8 mouse cellular contexts compared by ENCODE assay signal in the genomic region with DNA sequence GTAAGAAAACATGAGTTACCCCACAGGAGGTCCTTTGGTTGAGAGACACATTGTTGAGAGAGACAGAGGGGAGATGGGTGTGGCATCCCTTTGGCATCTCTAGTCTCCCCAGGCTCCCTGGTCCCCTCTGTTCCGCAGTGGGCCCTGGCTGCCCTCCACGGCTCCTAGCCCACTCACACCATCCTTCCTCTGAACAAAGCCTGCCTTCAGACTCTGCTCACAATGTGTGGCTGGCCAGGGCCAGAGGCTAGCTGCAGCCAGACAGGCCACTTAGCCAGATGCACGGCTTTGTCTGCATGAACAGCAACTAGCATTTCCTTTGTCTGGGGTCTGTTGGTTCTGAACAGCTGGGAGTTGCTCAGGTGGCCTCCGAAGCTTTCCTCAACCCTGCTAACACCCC.
DNase-seq lines count a peak whose midpoint lies in the region; ATAC-seq and TF ChIP-seq lines count a peak whose summit lies in the region.

No protein-coding gene starts in this region.

- H3K9me3 ChIP-seq in forebrain, postnatal 0 days (ENCODE audit: low read length), result no peaks in the 10 kb centered on the region
- no peaks in the 10 kb centered on the region for H3K9me3 ChIP-seq in forebrain, embryonic 16.5 days (ENCODE audit: control insufficient read depth, low read length)
- H3K9me3 ChIP-seq in midbrain, embryonic 10.5 days (replicated peaks), result no peaks in the 10 kb centered on the region
- no peaks in the 10 kb centered on the region for H3K9me3 ChIP-seq in midbrain, embryonic 16.5 days (replicated peaks; ENCODE audit: control insufficient read depth, low read length, poor library complexity, severe bottlenecking)

- no peak for DNase-seq in forebrain, postnatal 0 days
- no peak for DNase-seq in midbrain, embryonic 10.5 days (ENCODE audit: low spot score)
- peak; percentile 46 to 65 for DNase-seq in layer of hippocampus, postnatal 10 days (ENCODE audit: low spot score in 2 of 2)
- DNase-seq in right cerebral cortex, postnatal 36 days (ENCODE audit: low spot score in 2 of 2), result peak; percentile 11 to 12
- no peak for DNase-seq in thymus, adult 2 months
- DNase-seq in spleen, adult 18-20 months, result no peak

- no peak for TF ChIP-seq POLR2A in thymus, adult 2 months (IDR thresholded peaks at IDR 0.05; ENCODE audit: control insufficient read depth, extremely low read depth, insufficient read depth, low read length, poor library complexity)

- no peaks in the 10 kb centered on the region for H3K36me3 ChIP-seq in forebrain, postnatal 0 days (ENCODE audit: insufficient read depth)
- no peaks in the 10 kb centered on the region for H3K36me3 ChIP-seq in forebrain, embryonic 16.5 days (ENCODE audit: control insufficient read depth, insufficient read depth)
- H3K36me3 ChIP-seq in midbrain, embryonic 10.5 days, result no peaks in the 10 kb centered on the region
- no peaks in the 10 kb centered on the region for H3K36me3 ChIP-seq in midbrain, embryonic 16.5 days (ENCODE audit: control insufficient read depth, insufficient read depth, low read length)
- no peaks in the 10 kb centered on the region for H3K36me3 ChIP-seq in thymus, adult 2 months (ENCODE audit: control insufficient read depth, insufficient read depth, low read length)

- H3K4me2 ChIP-seq in forebrain, postnatal 0 days (ENCODE audit: low read depth), result no peak overlapping the region
- H3K4me2 ChIP-seq in forebrain, embryonic 16.5 days (ENCODE audit: low read length), result no peak overlapping the region
- H3K4me2 ChIP-seq in midbrain, embryonic 16.5 days (ENCODE audit: low read length), result no peak overlapping the region

- ATAC-seq in forebrain, postnatal 0 days, result peak; percentile 68; the same call in 1 of the 2 replicates
- ATAC-seq in forebrain, embryonic 16.5 days, result no peak
- ATAC-seq in midbrain, embryonic 16.5 days, result no peak

- WGBS in forebrain, postnatal 0 days, result 28% methylated on average over 4 of the region's 4 CpGs
- WGBS in forebrain, embryonic 16.5 days, result 29% methylated on average over 4 of the region's 4 CpGs
- whole genome bisulfite sequencing in midbrain, embryonic 10.5 days, result 55% methylated on average over 4 of the region's 4 CpGs
- WGBS in midbrain, embryonic 16.5 days, result 43% methylated on average over 4 of the region's 4 CpGs
- 88% methylated on average over 4 of the region's 4 CpGs for WGBS in thymus, adult 2 months

- no peak overlapping the region for H3K9ac ChIP-seq in forebrain, postnatal 0 days
- no peak overlapping the region for H3K9ac ChIP-seq in forebrain, embryonic 16.5 days (replicated peaks; ENCODE audit: low read depth, low read length)
- no peak overlapping the region for H3K9ac ChIP-seq in midbrain, embryonic 16.5 days (ENCODE audit: low read depth, low read length)

- H3K27me3 ChIP-seq in forebrain, postnatal 0 days (ENCODE audit: insufficient read depth, low read length), result no peaks in the 10 kb centered on the region
- H3K27me3 ChIP-seq in forebrain, embryonic 16.5 days (replicated peaks; ENCODE audit: control insufficient read depth, insufficient read depth, low read length), result no peaks in the 10 kb centered on the region
- H3K27me3 ChIP-seq in midbrain, embryonic 10.5 days (ENCODE audit: low read depth, poor library complexity, severe bottlenecking), result no peaks in the 10 kb centered on the region
- no peaks in the 10 kb centered on the region for H3K27me3 ChIP-seq in midbrain, embryonic 16.5 days (ENCODE audit: control insufficient read depth, insufficient read depth, low read depth, low read length)
- no peaks in the 10 kb centered on the region for H3K27me3 ChIP-seq in thymus, adult 2 months (ENCODE audit: control insufficient read depth, insufficient read depth, low read length)

- no peak for TF ChIP-seq CTCF in forebrain, postnatal 0 days (IDR thresholded peaks at IDR 0.05; ENCODE audit: low read depth)
- TF ChIP-seq CTCF in thymus, adult 2 months (IDR thresholded peaks at IDR 0.05; ENCODE audit: borderline replicate concordance, control insufficient read depth, extremely low read depth, insufficient read depth, low read length, poor library complexity), result no peak

- H3K4me3 ChIP-seq in forebrain, postnatal 0 days (ENCODE audit: low read depth, low read length), result no peak overlapping the region
- no peak overlapping the region for H3K4me3 ChIP-seq in forebrain, embryonic 16.5 days (replicated peaks; ENCODE audit: low read length)
- no peak overlapping the region for H3K4me3 ChIP-seq in midbrain, embryonic 10.5 days
- no peak overlapping the region for H3K4me3 ChIP-seq in midbrain, embryonic 16.5 days (ENCODE audit: low read depth, low read length)
- H3K4me3 ChIP-seq in thymus, adult 2 months (ENCODE audit: control insufficient read depth, insufficient read depth, low read length), result no peak overlapping the region

- H3K4me1 ChIP-seq in forebrain, postnatal 0 days (ENCODE audit: insufficient read depth), result no peaks in the 10 kb centered on the region
- no peaks in the 10 kb centered on the region for H3K4me1 ChIP-seq in forebrain, embryonic 16.5 days (replicated peaks; ENCODE audit: control insufficient read depth, insufficient read depth, low read length)
- H3K4me1 ChIP-seq in midbrain, embryonic 10.5 days, result peaks cover 7% of the 10 kb centered on the region
- H3K4me1 ChIP-seq in midbrain, embryonic 16.5 days (ENCODE audit: control insufficient read depth, insufficient read depth, low read length), result no peaks in the 10 kb centered on the region
- H3K4me1 ChIP-seq in thymus, adult 2 months (replicated peaks; ENCODE audit: control insufficient read depth, insufficient read depth, low read length), result no peaks in the 10 kb centered on the region

- no peak overlapping the region for H3K27ac ChIP-seq in forebrain, postnatal 0 days (ENCODE audit: low read depth, low read length)
- H3K27ac ChIP-seq in forebrain, embryonic 16.5 days (ENCODE audit: low read length), result no peak overlapping the region
- peak overlapping the region; percentile 72 for H3K27ac ChIP-seq in midbrain, embryonic 10.5 days (replicated peaks)
- no peak overlapping the region for H3K27ac ChIP-seq in midbrain, embryonic 16.5 days (ENCODE audit: low read length)
- H3K27ac ChIP-seq in thymus, adult 2 months (ENCODE audit: control insufficient read depth, insufficient read depth, low read length), result no peak overlapping the region

Comparison
In these comparisons a context has a peak if more than half of its experiments do, and no peak if none do; other contexts are left out.
1. DNase-seq: peak in layer of hippocampus, postnatal 10 days (2 of 2) and right cerebral cortex, postnatal 36 days (2 of 2); none in forebrain, postnatal 0 days (single experiment), midbrain, embryonic 10.5 days (single experiment), thymus, adult 2 months (single experiment) and spleen, adult 18-20 months (0 of 2).